Mouse (Mus musculus) cerebral cortex, adult 2 months (tissue): ENCODE measurements around the gene Pdzd2.

Experiments used
- WGBS: fragments of 180-500 bp; shearing (Covaris S2); methylation state at CpG from one replicate; pipeline ENCODE4 v1.1.7; 2018; 5-methylcytosine and 5-hydroxymethylcytosine counted together

Pdzd2 gene

DNA sequence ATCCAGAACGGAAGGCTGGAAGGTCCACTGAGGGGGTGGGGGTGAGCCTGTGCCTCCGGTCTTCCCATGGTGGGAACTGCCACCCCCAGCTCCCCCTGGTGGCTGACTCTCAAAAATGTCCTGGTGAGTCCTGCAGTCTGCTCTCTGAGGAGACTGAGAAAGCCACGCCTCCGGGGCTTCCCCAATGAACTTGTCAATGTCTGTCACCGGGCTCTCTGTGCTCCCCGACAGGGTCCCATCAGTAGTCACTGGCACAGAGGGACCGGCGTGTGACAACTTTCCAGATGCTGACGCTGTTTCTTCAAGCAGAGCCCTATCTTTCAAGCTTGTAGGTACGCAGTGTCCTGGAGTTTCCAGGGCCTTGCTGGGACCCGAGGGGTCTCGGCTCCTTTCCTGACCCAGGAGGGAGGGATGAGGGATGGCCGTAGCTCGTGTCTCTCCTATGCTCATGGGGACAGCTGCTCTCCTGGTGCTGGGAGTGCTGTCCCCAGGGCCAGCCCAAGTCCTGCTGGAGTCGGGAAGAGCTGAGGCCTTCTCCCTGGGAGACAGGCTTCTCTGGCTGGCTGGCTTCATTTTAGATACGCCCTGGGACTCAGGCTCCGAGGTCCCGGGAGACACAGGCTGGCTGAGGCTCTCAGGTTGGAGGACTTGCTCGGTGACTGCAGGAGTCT is 363.9 kb downstream of the Pdzd2 start:
- 32% methylated on average over 19 of the region's 19 CpGs for WGBS

DNA sequence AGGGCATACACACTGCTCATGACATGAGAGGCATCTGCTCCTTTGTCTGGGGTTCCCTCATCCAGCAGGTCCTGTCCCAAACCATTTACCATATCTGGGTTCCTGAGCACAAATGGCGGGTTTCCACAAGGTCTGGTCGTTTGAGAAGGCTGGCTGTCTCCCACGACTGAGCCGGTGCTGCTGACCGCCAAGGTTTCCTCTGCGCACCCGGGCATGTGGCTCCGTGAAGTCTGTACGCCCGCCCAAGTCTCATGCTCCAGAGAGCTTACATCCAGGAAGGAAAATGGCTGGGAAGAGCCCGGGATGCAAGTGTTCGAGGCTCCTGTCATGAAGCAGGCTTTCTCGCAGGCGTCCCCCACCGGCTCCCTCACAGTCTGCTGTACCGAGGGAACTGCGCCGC is 364.8 kb downstream of the Pdzd2 start:
- WGBS, result 77% methylated on average over 18 of the region's 18 CpGs

DNA sequence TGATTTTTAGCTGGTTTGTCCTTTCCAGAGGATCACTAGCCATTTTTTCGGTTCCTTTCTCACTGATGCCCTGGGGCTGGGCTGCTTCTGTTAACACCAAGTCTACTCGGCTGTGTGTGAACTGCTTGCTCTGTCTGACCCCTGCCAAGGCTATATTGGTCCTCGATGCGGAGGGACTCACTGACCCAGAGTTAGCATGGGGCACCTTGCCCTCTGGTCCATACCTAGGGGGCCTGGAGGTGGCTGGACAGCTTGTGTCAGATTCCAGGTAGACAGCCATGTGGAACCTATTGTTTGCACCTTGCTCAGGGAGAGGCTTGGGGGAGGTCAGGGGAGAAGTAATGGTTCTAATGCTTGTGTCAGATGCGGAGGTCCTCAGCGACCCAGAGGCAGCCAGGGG is 365.8 kb downstream of the Pdzd2 start:
- 84% methylated on average over 6 of the region's 6 CpGs for WGBS

DNA sequence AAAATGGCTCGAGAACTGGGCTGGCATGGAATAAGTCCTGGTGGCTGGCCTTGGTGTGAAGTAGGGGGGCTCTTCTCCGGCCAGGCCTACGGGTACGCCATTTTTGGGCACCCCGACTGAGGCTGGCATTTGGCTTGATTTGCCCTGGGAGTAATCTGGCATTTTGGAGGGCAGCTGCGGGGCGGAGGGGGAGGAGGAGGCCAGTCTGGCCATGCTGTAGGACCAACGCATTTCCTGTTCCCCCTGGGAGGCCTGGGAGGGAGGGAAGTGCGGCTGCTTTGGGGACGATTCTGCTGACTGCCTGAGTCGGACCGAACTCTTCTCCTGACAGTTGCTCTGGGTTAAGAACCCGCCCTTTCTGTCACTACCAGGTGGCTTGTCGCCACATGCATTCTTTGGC is 366.2 kb downstream of the Pdzd2 start:
- 91% methylated on average over 14 of the region's 14 CpGs for WGBS

DNA sequence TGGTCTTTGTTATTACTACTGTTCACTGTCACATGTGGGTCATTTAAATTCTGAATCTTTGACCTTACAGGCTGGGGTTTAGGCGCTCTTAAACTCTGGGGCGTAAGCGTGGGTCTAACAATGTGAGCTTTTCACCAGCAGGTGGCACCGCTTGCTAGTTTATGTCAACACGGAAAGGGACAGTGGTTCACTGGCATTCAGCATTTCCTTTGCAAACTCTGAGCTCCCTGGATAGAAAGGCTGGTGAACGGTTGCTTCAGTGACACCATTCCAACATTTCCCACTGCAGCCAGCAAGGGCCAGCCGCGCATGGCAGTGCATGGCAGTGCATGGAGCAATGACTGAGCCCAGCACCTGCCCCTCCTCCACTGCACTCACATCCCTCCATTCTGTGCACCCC is 368.5 kb downstream of the Pdzd2 start:
- WGBS, result 8% methylated on average over 8 of the region's 8 CpGs

DNA sequence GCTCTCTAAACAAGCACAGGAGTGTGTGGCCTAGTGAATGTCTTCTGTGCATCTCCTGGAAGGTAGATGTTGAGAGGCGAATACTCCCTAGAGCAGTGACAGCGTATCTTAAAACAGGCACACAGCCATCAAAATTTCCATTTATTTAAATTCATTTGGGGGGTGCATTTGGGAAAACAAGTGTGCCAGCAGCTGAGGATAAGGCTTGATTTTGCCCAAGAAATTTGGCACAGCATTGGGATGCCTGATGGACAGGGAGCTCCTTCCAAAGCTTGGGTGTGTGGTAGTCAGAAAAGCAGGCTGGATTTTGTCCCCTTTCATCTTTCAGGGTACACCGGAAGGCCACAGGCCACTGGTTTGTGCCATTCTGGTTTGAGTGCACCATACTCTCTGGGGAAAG is 369.6 kb downstream of the Pdzd2 start:
- 77% methylated on average over 3 of the region's 3 CpGs for WGBS

DNA sequence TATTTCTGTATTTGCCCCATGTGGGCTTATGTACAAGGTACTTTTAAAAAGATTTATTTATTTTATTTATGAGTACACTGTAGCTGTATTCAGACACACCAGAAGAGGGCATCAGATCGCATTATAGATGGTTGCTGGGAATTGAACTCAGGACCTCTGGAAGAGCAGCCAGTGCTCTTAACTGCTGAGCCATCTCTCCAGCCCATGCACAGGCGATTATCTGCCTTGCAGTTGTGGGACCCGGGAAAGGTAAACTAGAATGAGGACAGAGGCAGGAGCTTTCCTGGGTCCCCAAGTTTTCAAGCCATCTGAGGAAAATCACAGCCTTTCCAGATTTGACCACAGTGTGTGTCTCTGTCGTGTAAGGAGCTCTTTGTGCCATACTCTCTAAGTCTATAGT is 370.9 kb downstream of the Pdzd2 start:
- 94% methylated on average over 4 of the region's 4 CpGs for WGBS

DNA sequence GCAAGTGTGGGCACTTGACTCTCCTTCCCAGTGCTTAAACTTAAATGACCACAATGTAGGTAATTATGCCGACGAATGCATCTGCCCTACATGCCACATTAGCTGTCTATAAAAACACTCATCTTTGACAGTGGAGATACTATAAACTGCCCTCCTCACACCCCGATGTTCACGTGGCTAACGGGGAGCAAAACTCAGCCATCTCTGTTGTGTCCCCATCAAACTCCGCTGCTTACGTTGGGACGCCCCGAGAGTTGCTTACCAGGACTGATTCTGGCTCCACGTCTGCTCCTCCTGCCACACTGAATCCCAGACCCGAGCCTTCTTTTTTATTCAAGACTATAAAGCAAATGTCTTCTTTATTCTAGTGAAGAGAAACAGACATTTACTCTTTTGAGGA is 371.4 kb downstream of the Pdzd2 start:
- WGBS, result 77% methylated on average over 11 of the region's 11 CpGs

DNA sequence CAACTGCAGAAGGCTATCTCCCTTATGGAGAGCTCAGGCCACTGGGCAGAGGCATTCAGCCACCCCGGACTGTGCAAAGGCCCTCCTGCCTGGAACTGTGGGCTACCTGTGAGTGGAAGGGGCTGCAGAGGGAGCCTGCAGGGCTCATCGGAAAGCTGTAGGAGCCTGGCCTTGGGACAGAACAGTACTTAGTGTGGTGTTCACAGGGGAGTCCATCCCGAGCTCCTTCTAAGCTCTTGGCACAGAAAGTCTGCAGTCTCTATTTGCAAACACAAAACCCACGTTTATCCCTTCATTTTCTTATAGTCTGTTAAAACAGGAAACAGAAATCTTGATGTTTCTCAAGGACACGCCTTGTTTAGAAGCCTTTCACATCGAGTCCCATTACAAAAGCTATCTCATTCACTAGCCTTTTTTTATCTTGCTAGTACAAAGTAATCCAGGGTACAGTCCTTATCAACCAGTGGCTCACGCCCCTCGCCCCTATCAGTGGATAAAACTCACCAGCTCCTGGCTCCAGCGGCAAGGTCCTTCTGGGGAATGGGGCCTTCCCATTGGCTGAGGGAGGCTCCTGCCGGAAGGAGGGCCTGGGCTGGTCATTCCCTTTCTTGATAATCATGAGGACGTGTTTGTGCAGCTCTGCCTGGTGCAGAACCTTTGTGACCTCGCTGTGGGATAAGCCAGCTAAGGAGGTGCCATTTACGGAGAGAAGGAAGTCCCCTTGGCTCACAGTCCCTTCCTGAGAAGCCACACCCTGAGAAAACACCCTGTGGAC is 372.2 kb downstream of the Pdzd2 start:
- 67% methylated on average over 13 of the region's 13 CpGs for WGBS

DNA sequence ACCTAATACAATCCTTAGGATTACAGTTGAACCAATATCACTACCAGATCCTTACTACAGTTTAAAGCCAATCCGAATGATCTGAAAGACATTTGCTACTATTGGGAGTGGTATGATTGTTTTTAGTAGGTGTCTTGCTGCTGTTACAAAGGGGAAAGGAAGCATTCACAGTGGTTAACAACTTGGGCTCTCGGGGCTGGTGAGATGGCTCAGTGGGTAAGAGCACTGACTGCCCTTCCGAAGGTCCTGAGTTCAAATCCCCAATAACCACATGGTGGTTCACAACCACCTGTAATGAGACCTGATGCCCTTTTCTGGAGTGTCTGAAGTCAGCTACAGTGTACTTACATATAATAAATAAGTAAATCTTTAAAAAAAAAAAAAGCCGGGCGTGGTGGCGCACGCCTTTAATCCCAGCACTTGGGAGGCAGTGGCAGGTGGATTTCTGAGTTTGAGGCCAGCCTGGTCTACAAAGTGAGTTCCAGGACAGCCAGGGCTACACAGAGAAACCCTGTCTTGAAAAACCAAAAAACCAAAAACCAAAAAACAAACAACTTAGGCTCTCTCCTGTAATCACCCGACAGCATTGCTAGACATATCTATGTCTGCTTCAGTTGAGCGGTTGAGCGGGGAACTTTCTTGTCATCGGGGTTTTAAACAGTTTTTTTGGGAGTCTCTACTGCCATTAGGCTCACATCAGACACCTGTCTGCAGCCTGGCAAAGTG is 373.0 kb downstream of the Pdzd2 start:
- WGBS, result 83% methylated on average over 11 of the region's 11 CpGs

DNA sequence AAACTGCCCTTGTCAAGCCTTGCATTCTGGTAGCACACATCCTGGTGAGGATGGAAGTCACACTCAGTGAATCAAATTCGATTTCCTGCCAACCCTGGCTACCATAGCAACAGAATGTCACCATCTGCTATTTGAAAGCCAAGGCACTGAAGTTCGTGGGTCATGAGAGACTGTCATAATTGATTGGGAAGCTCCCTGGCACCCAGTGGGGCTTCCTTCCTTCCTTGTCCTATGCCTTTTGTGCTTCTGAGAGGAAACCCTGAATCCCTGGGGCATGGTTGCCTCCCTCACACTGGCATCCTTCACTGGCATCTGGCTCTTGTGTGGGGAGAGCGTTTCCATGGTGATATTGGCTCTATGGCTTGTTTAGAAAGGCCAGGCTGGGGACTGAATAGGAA is 373.7 kb downstream of the Pdzd2 start:
- 21% methylated on average over 3 of the region's 3 CpGs for WGBS

DNA sequence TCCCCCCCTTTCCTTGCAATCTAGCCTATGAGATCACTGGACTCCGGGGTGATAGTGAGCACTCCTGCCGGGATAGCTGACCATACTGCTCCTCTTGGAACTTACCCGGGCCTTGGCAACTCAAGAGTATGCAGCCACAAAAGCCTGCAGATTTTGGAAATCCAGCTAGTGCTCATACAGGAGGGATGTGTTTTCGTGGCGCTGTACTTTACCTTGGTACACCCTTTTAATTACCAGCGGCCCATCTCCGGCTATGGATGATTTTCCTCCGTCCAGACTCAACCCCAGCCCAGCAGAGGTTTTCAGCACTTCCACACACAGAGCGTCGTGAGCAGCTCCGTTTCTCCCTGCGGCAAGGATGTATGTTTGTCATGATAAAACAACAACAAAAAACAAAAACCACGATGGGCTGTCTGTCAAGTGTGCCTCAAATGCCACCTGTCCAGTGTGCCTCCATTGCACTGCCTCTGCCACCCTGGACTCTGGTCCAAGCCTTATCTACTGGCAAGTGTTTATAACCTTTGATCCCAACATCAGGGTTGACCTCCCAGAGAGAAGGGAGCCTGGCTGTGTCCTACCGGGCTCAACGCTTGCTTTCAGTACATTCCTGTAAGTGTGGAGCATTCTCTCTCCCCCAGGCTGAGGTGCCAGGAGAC is 374.2 kb downstream of the Pdzd2 start:
- WGBS, result 75% methylated on average over 15 of the region's 15 CpGs

DNA sequence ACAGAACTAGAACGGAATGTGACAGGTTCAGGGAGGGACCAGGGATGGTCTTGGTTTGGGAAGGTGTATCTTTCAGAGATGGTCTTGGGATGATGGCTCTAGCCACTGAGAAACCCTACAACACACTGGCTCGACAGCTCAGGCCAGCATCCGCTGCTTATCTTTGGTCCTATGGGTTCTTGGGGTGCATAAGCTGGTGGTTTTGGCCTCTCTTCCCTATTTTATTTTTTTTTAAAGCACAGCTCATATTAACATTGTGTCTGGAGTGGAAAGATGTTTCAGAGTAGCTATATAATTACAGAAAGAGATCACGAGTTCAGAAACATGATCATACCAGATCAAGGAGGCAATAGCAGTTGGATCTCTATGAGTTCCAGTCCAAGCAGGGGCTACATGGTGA is 375.6 kb downstream of the Pdzd2 start:
- 94% methylated on average over 4 of the region's 4 CpGs for WGBS

DNA sequence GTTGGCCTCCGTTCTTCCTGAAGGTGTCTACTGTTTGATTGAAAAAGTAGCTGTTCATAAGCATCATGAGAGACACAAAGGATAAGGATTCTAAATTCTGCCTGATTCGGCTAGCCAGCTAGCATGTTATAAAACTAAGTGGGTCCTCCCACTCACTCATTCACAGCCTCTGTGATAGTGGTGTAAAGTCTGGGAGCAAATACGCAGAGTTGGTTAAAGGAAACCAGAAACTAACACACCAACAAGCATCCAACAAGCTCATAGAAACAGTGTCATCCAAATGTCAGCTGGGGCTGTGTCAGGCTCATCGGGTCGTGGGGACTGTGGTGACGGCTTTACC is 377.1 kb downstream of the Pdzd2 start:
- 61% methylated on average over 6 of the region's 6 CpGs for WGBS

DNA sequence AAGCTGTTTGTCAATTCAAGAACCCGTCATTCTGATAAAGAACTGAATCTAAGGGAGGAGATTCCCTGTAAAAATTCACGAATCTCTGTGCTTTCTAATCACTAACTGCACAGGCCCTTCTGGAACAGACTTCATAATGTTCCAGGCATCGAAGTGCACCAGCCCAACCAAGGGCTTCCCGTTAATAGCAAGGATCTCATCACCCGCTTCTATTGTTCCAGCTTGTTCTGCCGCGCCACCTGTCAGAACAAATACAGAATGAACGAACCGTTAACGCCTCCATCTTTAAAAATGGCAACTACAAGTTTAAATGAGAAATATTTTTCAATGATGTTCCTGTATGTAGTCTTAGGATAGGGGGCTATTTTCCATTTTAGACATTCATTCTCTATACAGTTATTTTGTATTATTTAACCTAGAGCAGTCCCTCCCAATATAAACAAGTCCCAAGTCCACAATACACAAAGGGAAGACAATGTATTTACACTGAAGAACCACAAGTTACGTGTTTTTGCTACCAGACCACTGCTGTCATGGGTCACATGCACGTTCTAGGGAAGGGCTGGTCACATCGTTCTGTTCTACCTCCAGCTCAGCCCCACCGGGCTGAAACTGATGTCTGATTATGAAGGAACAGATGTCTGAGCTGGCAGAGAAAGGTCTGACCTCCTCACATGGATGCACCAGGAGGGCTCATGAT is 377.6 kb downstream of the Pdzd2 start:
- 66% methylated on average over 14 of the region's 14 CpGs for WGBS

DNA sequence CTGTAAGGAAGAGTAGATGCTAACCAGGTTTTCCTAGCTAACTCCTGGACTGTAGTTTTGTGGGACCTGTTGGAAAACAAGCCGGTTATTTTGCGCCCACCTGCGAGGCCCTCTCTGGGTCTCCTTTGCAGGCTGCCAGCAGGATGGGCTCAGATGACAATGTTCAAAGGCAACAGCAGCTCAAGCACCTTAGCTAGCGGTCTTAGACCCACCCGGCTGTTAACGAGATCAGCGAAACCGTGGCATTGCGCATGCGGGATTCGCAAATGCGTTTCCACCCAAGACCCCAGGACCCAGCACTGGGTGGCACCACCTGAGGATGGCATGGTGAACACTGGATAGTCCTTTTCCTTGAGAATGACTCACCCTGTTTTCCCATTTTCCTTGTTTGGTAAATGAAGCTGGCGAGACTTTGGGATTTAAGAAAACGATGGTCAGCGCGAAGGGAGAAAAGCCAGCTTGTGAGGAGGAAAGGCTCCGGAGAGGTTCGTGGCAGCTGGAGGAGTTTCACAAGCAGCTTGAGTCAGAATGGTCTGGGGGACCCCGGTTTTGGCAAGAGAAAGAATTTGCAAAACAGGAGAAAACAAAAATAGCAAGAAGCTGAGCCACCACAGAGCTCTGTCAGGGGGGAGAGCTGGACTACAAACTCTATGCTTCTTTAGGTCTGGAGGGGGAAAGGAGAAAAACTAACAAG is 379.1 kb downstream of the Pdzd2 start:
- WGBS, result 75% methylated on average over 19 of the region's 19 CpGs

DNA sequence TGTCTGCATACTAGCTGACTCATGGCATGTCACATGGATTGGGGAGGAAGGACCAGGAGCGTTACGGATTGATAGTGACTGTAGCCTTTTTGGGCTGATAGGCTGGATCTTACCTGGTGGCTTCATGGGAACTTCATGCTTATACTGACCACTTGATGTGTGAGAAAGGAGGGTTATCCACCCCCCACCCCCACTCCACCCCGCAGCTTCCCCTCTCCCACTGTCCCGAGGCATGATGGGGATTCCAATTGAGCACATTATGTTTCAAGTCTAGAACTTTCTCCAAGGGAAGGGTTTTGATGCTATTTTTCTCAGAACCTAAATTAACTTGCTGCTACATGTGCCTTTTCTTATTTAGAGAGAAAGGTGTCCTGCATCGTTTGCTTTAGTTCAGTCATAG is 381.3 kb downstream of the Pdzd2 start:
- 88% methylated on average over 5 of the region's 5 CpGs for WGBS

DNA sequence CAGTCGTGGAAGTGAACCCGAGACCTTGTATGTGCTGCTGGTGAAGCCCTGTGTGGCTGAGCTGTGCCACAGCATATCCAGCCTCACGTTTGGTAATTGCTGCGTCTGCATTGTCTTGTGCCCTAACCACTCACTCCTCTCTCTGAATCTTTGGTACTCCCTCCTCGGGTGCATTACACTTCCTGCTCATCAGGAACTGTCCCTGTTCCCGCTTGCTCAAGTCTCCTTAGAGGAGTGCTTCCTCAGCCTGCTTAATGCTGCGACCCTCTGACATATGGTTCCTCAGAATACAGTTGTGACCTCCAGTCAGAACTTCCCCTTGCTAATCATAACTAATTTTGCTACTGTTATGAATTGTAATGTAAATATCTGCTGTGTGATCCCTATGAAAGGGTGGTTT is 383.8 kb downstream of the Pdzd2 start:
- 81% methylated on average over 7 of the region's 7 CpGs for WGBS

DNA sequence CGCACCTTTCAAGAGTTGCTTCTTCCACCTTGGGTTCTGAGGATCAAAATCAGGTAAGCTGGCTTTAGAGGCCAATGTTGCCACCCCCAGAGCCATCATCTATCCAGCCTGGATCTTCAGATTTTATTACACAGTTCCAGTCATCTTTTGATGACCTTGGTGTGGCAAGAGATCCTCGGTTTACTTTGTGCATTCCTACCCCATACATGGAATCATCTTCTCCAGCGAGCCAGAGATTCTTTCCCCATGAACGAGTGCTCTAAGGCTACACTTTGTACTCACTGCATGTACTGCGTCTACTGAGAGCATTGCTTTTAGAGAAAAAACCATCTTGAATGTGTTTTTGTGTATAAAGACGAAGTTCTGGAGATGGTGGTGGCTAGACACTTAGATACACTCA is 384.5 kb downstream of the Pdzd2 start:
- 80% methylated on average over 6 of the region's 6 CpGs for WGBS

DNA sequence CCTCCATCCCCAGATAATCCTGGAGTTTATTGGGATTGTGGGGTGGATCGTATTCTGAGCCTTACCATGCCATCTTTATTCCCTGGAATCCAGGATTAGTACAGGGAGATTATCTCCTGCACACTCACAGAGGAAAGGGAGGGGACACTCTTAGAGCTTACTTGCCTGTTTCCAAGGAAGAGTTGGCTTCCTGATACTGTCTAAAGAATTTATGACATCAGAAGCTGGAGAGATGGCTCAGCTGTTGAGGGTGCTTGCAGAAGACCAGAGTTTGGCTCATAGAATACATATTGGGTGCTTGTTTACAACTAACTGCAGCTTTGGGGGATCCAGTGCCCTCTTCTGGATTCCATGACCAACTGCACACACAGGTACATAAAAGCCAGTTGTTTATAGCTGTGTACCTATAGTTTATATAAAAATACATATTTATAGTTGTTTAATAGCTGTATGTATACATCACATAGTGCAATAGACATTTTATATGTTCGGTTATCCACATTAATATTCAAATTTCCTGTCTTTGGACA is 385.4 kb downstream of the Pdzd2 start:
- WGBS, result 96% methylated on average over 2 of the region's 2 CpGs

DNA sequence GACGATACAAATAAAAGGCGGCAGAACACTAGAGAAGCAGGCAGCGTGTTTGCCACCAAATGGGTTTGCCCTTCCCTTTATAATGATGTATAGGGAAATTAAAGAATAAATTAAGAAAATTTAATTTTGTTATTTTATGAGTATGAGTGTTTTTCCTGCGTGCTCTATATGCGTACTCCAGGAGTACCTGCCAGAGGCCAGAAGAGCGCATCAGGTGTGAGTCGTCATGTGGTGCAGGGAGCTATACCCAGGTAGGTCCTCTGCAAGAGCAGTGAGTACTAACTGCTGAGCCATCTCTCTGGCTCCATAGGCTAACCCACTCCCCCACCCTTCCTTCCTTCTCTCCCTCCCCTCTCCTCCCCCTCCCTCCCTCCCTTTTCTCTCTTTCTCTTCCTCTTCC is 388.3 kb downstream of the Pdzd2 start:
- 89% methylated on average over 7 of the region's 7 CpGs for WGBS
